Mouse (Mus musculus): Measurements from ENCODE around the gene Rho. TPM values are rescaled to one million over a fixed set of nuclear protein-coding genes. Genes with fewer than 3 reads are reported as not detected.

Rho gene
- polyA plus RNA-seq (2016; fragmentation: Nextera tagmentation; extraction: Ambion mirVana) = 0.17 and 0.20 TPM in 2 replicates

GRCm38 (mm10) chr6:115931639-115932038, at the start of gene Rho:
Rho (plus strand) TSS chr6:115931748.
- 0 out of 2 replicates have a peak within 1 kb of the TSS, but pooled peaks have one; percentile 0 for H3K27ac ChIP-seq (replicated peaks)
- no peak within 1 kb of the TSS for H3K4me3 ChIP-seq
- no peaks in the 10 kb centered on the region for H3K27me3 ChIP-seq (ENCODE audit: low read depth, poor library complexity, severe bottlenecking)
- no peak for DNase-seq (ENCODE audit: low spot score)
- no peaks in the 10 kb centered on the region for H3K36me3 ChIP-seq
- H3K9me3 ChIP-seq (replicated peaks) = no peaks in the 10 kb centered on the region
- H3K4me1 ChIP-seq = peaks cover 29% of the 10 kb centered on the region
- 89% methylated on average over 14 of the region's 14 CpGs for WGBS

- Histone ChIP-seq H3K4me3 (no peak overlapping the region), H3K27ac (replicated peaks) (no peak overlapping the region), H3K9me3 (replicated peaks) (peaks cover 4% of the 10 kb centered on the region; the same call in 1 of the 2 replicates), H3K27me3 (ENCODE audit: low read depth, poor library complexity, severe bottlenecking) (no peaks in the 10 kb centered on the region), H3K36me3 (peaks cover 57% of the 10 kb centered on the region), H3K4me1 (no peaks in the 10 kb centered on the region)
- no peak for DNase-seq (ENCODE audit: low spot score)
Observed at GRCm38 (mm10) chr6:115884018-115884417, 47.5 kb upstream of the Rho start.

- peaks cover 14% of the 10 kb centered on the region for H3K4me1 ChIP-seq
- H3K27me3 ChIP-seq (ENCODE audit: low read depth, poor library complexity, severe bottlenecking) = no peaks in the 10 kb centered on the region
- peaks cover 4% of the 10 kb centered on the region; the same call in 1 of the 2 replicates for H3K9me3 ChIP-seq (replicated peaks)
- no peak overlapping the region for H3K27ac ChIP-seq (replicated peaks)
- WGBS = 77% methylated on average over 4 of the region's 4 CpGs
- no peak for DNase-seq (ENCODE audit: low spot score)
- H3K4me3 ChIP-seq = no peak overlapping the region
- peaks cover 56% of the 10 kb centered on the region for H3K36me3 ChIP-seq
Observed at GRCm38 (mm10) chr6:115886894-115887293, 44.7 kb upstream of the Rho start.

- H3K4me3 ChIP-seq = no peak overlapping the region
- H3K4me1 ChIP-seq = peaks cover 19% of the 10 kb centered on the region
- H3K27me3 ChIP-seq (ENCODE audit: low read depth, poor library complexity, severe bottlenecking) = no peaks in the 10 kb centered on the region
- H3K9me3 ChIP-seq (replicated peaks) = peaks cover 4% of the 10 kb centered on the region; the same call in 1 of the 2 replicates
- DNase-seq (ENCODE audit: low spot score) = peak; percentile 33
- peaks cover 69% of the 10 kb centered on the region for H3K36me3 ChIP-seq
- H3K27ac ChIP-seq (replicated peaks) = no peak overlapping the region
- WGBS = 95% methylated on average over 3 of the region's 3 CpGs
Observed at GRCm38 (mm10) chr6:115888296-115888695, 43.3 kb upstream of the Rho start.

GRCm38 (mm10) chr6:115890601-115891000, 40.9 kb upstream of the Rho start:
- H3K4me1 ChIP-seq = peaks cover 19% of the 10 kb centered on the region
- H3K27ac ChIP-seq (replicated peaks) = no peak overlapping the region
- WGBS = 92% methylated on average over 8 of the region's 8 CpGs
- peaks cover 4% of the 10 kb centered on the region; the same call in 1 of the 2 replicates for H3K9me3 ChIP-seq (replicated peaks)
- no peak overlapping the region for H3K4me3 ChIP-seq
- H3K27me3 ChIP-seq (ENCODE audit: low read depth, poor library complexity, severe bottlenecking) = no peaks in the 10 kb centered on the region
- DNase-seq (ENCODE audit: low spot score) = no peak
- H3K36me3 ChIP-seq = peaks cover 71% of the 10 kb centered on the region

GRCm38 (mm10) chr6:115891061-115891460, 40.5 kb upstream of the Rho start:
- no peak for DNase-seq (ENCODE audit: low spot score)
- Histone ChIP-seq H3K27me3 (ENCODE audit: low read depth, poor library complexity, severe bottlenecking) (no peaks in the 10 kb centered on the region), H3K27ac (replicated peaks) (peak overlapping the region; percentile 30; the same call in 1 of the 2 replicates), H3K4me1 (peaks cover 19% of the 10 kb centered on the region), H3K4me3 (no peak overlapping the region), H3K36me3 (peaks cover 67% of the 10 kb centered on the region), H3K9me3 (replicated peaks) (peaks cover 4% of the 10 kb centered on the region; the same call in 1 of the 2 replicates)
- WGBS = 77% methylated on average over 6 of the region's 6 CpGs

GRCm38 (mm10) chr6:115891497-115892061, 40.0 kb upstream of the Rho start:
- Histone ChIP-seq H3K36me3 (peaks cover 65% of the 10 kb centered on the region), H3K27me3 (ENCODE audit: low read depth, poor library complexity, severe bottlenecking) (no peaks in the 10 kb centered on the region), H3K4me1 (peaks cover 19% of the 10 kb centered on the region), H3K27ac (replicated peaks) (0 out of 2 replicates have a peak overlapping the region, but pooled peaks have one; percentile 25), H3K9me3 (replicated peaks) (peaks cover 4% of the 10 kb centered on the region; the same call in 1 of the 2 replicates), H3K4me3 (no peak overlapping the region)
- DNase-seq (ENCODE audit: low spot score) = no peak
- WGBS = 72% methylated on average over 8 of the region's 8 CpGs

- no peak overlapping the region for H3K4me3 ChIP-seq
- H3K36me3 ChIP-seq = peaks cover 57% of the 10 kb centered on the region
- peaks cover 4% of the 10 kb centered on the region; the same call in 1 of the 2 replicates for H3K9me3 ChIP-seq (replicated peaks)
- DNase-seq (ENCODE audit: low spot score) = no peak
- peaks cover 19% of the 10 kb centered on the region for H3K4me1 ChIP-seq
- WGBS = 76% methylated on average over 3 of the region's 3 CpGs
- no peak overlapping the region for H3K27ac ChIP-seq (replicated peaks)
- no peaks in the 10 kb centered on the region for H3K27me3 ChIP-seq (ENCODE audit: low read depth, poor library complexity, severe bottlenecking)
Observed at GRCm38 (mm10) chr6:115892363-115892762, 39.2 kb upstream of the Rho start.

- Histone ChIP-seq H3K4me3 (no peak overlapping the region), H3K4me1 (peaks cover 12% of the 10 kb centered on the region), H3K36me3 (peaks cover 34% of the 10 kb centered on the region), H3K27ac (replicated peaks) (no peak overlapping the region), H3K9me3 (replicated peaks) (no peaks in the 10 kb centered on the region), H3K27me3 (ENCODE audit: low read depth, poor library complexity, severe bottlenecking) (no peaks in the 10 kb centered on the region)
- DNase-seq (ENCODE audit: low spot score) = no peak
- 69% methylated on average over 1 of the region's 1 CpGs for WGBS
Observed at GRCm38 (mm10) chr6:115896346-115896745, 35.2 kb upstream of the Rho start.

- peaks cover 30% of the 10 kb centered on the region for H3K36me3 ChIP-seq
- no peaks in the 10 kb centered on the region for H3K27me3 ChIP-seq (ENCODE audit: low read depth, poor library complexity, severe bottlenecking)
- peaks cover 10% of the 10 kb centered on the region for H3K4me1 ChIP-seq
- no peak overlapping the region for H3K4me3 ChIP-seq
- H3K27ac ChIP-seq (replicated peaks) = 0 out of 2 replicates have a peak overlapping the region, but pooled peaks have one; percentile 40
- 88% methylated on average over 4 of the region's 4 CpGs for WGBS
- H3K9me3 ChIP-seq (replicated peaks) = no peaks in the 10 kb centered on the region
- no peak for DNase-seq (ENCODE audit: low spot score)
Observed at GRCm38 (mm10) chr6:115897117-115897516, 34.4 kb upstream of the Rho start.

GRCm38 (mm10) chr6:115897926-115898520, 33.5 kb upstream of the Rho start:
- WGBS = 86% methylated on average over 7 of the region's 7 CpGs
- H3K27ac ChIP-seq (replicated peaks) = no peak overlapping the region

GRCm38 (mm10) chr6:115901062-115901461, 30.5 kb upstream of the Rho start:
- Histone ChIP-seq H3K4me1 (peaks cover 7% of the 10 kb centered on the region; the same call in 1 of the 2 replicates), H3K4me3 (no peak overlapping the region), H3K9me3 (replicated peaks) (no peaks in the 10 kb centered on the region), H3K36me3 (peaks cover 32% of the 10 kb centered on the region), H3K27me3 (ENCODE audit: low read depth, poor library complexity, severe bottlenecking) (no peaks in the 10 kb centered on the region), H3K27ac (replicated peaks) (no peak overlapping the region)
- peak; percentile 45 for DNase-seq (ENCODE audit: low spot score)
- WGBS = 29% methylated on average over 3 of the region's 3 CpGs

More at GRCm38 (mm10) chr6:115897926-115898520, 33.5 kb upstream of the Rho start:
- DNase-seq (ENCODE audit: low spot score) = no peak
- Histone ChIP-seq H3K4me1 (peaks cover 7% of the 10 kb centered on the region; the same call in 1 of the 2 replicates), H3K36me3 (peaks cover 24% of the 10 kb centered on the region), H3K4me3 (no peak overlapping the region), H3K9me3 (replicated peaks) (no peaks in the 10 kb centered on the region), H3K27me3 (ENCODE audit: low read depth, poor library complexity, severe bottlenecking) (no peaks in the 10 kb centered on the region)

GRCm38 (mm10) chr6:115901489-115901931, 30.0 kb upstream of the Rho start:
- Histone ChIP-seq H3K4me3 (no peak overlapping the region), H3K4me1 (peaks cover 7% of the 10 kb centered on the region; the same call in 1 of the 2 replicates), H3K27ac (replicated peaks) (no peak overlapping the region), H3K9me3 (replicated peaks) (no peaks in the 10 kb centered on the region), H3K36me3 (peaks cover 36% of the 10 kb centered on the region), H3K27me3 (ENCODE audit: low read depth, poor library complexity, severe bottlenecking) (no peaks in the 10 kb centered on the region)
- 86% methylated on average over 8 of the region's 8 CpGs for WGBS
- DNase-seq (ENCODE audit: low spot score) = no peak
